Mouse (Mus musculus) forebrain, embryonic 14.5 days (tissue): ENCODE data around the gene 1700016D06Rik. TPM values are rescaled to one million over a fixed set of nuclear protein-coding genes. Genes with fewer than 3 reads are reported as not detected.
A peak's percentile ranks its signal among the peaks of the same experiment; 100 is the strongest.

Source experiments
- ATAC-seq: fragments of 200-750 bp; cut with Nextera tagmentation; 2 replicates; pipeline ENCODE4 v1.8.0; 2017; ENCODE audit warnings: mild to moderate bottlenecking, moderate library complexity
- DNase-seq: peaks from one replicate; pipeline ENCODE4 v3.0.0-alpha.2; 2015; ENCODE audit warnings: low spot score
- H3K27ac ChIP-seq: fragments of 300-500 bp; sonication (generic); 2 replicates; pipeline ENCODE4 v1.5.1; 2014; ENCODE audit warnings: low read depth, mild to moderate bottlenecking, control low read depth, low read length, moderate library complexity
- H3K27me3 ChIP-seq: fragments of 300-500 bp; sonication (generic); replicated peaks from 2 replicates; pipeline ENCODE4 v1.6.1; 2014; ENCODE audit warnings: low read length, control low read depth, mixed read lengths; ENCODE audit not compliant: control insufficient read depth, insufficient read depth
- H3K36me3 ChIP-seq: fragments of 300-500 bp; sonication (generic); 2 replicates; pipeline ENCODE4 v1.6.1; 2014; ENCODE audit warnings: low read length, control low read depth; ENCODE audit not compliant: control insufficient read depth, insufficient read depth
- H3K4me1 ChIP-seq: fragments of 300-500 bp; sonication (generic); 2 replicates; pipeline ENCODE4 v1.6.1; 2014; ENCODE audit warnings: antibody characterized with exemption, low read length, control low read depth; ENCODE audit not compliant: control insufficient read depth, insufficient read depth
- H3K4me2 ChIP-seq: fragments of 300-500 bp; sonication (generic); 2 replicates; pipeline ENCODE4 v1.6.1; 2014; ENCODE audit warnings: mild to moderate bottlenecking, control low read depth, low read length
- H3K4me3 ChIP-seq: fragments of 300-500 bp; sonication (generic); 2 replicates; pipeline ENCODE4 v1.5.1; 2014; ENCODE audit warnings: low read depth, low read length, control low read depth
- H3K9ac ChIP-seq: fragments of 300-500 bp; sonication (generic); 2 replicates; pipeline ENCODE4 v1.6.1; 2014; ENCODE audit warnings: mild to moderate bottlenecking, low read length, control low read depth, moderate library complexity
- H3K9me3 ChIP-seq: fragments of 300-500 bp; sonication (generic); replicated peaks from 2 replicates; pipeline ENCODE4 v1.6.1; 2016; ENCODE audit warnings: low read length, control low read depth, mixed read lengths; ENCODE audit not compliant: control insufficient read depth
- WGBS: fragments of 180-500 bp; shearing (Covaris S2); extraction: QIAGEN DNeasy Blood & Tissue Kit; methylation state at CpG from one replicate; pipeline ENCODE4 v1.1.7; 2014; 5-methylcytosine and 5-hydroxymethylcytosine counted together
- microRNA-seq: library from miRNA; unstranded; fragments of <30 nt; microRNA quantifications from one replicate; pipeline ENCODE4, GENCODE M21; 2016
- polyA plus RNA-seq: library from polyadenylated mRNA; unstranded; fragments of >200 nt; fragmentation: Nextera tagmentation; extraction: Ambion mirVana; gene quantifications from 2 replicates; pipeline ENCODE4 v1.2.1, GENCODE M21; 2014

1700016D06Rik gene
- polyA plus RNA-seq, 1 experiment from 2014 or later, result not detected

- DNase-seq (no peak), ATAC-seq (no peak)
- Histone ChIP-seq H3K27ac (no peak overlapping the region), H3K27me3 (no peaks in the 10 kb centered on the region), H3K4me2 (no peak overlapping the region), H3K36me3 (peaks cover 79% of the 10 kb centered on the region), H3K9ac (no peak overlapping the region), H3K9me3 (no peaks in the 10 kb centered on the region), H3K4me3 (no peak overlapping the region), H3K4me1 (no peaks in the 10 kb centered on the region)
- 84% methylated on average over 3 of the region's 3 CpGs for WGBS
These were observed 81.8 kb downstream of the 1700016D06Rik start for GRCm38 (mm10) chr8:11619091-11619490.

- Histone ChIP-seq H3K27ac (no peak overlapping the region), H3K9ac (no peak overlapping the region), H3K4me3 (no peak overlapping the region), H3K4me2 (no peak overlapping the region), H3K27me3 (no peaks in the 10 kb centered on the region), H3K4me1 (no peaks in the 10 kb centered on the region), H3K9me3 (no peaks in the 10 kb centered on the region), H3K36me3 (peaks cover 81% of the 10 kb centered on the region)
- WGBS, result 81% methylated on average over 2 of the region's 2 CpGs
- no peak for DNase-seq
- ATAC-seq, result peak; percentile 34; the same call in 1 of the 2 replicates
These were observed 82.8 kb downstream of the 1700016D06Rik start for GRCm38 (mm10) chr8:11618063-11618462.

- Histone ChIP-seq H3K36me3 (peaks cover 82% of the 10 kb centered on the region), H3K4me1 (no peaks in the 10 kb centered on the region), H3K4me3 (no peak overlapping the region), H3K9me3 (no peaks in the 10 kb centered on the region), H3K4me2 (no peak overlapping the region), H3K9ac (no peak overlapping the region), H3K27me3 (no peaks in the 10 kb centered on the region), H3K27ac (no peak overlapping the region)
- WGBS, result 10% methylated on average over 1 of the region's 1 CpGs
- ATAC-seq, result peak; percentile 32; the same call in 1 of the 2 replicates
- DNase-seq, result peak; percentile 38
These were observed 84.6 kb downstream of the 1700016D06Rik start for GRCm38 (mm10) chr8:11616294-11616693.

DNA sequence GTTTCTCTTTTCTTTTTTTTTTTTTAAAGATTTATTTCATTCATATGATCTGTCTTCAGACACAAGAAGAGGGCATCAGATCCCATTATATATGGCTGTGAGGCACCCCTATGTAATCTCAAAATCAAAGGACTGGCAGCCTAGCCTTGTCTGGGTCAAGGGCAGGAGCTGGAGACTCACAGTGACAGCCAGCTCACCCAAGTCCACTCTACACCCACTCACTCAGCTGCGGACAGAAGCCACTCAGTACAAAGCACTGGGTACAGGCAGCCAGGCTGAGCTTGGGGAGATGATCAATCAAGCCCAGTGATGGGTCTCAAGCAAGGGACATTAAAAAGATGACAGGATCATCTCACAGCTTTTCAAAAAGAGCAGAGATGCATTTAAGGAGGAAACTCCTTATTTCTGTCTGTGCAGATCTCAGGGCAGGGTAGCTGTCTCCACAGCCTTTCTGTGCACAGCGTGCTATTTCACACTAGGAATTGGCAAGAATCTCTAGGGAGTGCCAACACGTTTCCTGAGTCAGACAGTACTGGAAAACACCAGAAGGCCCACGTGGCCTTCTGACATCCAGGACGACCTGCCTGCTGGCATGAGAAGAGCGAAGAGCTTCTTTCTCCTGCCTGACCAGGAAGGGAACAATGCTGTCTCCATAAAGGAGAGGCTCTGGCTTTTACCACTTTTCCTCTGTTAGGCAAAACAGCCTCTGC is 86.6 kb downstream of the 1700016D06Rik start:
- Histone ChIP-seq H3K4me1 (no peaks in the 10 kb centered on the region), H3K4me3 (no peak overlapping the region), H3K9me3 (no peaks in the 10 kb centered on the region), H3K27me3 (no peaks in the 10 kb centered on the region), H3K27ac (no peak overlapping the region), H3K36me3 (peaks cover 82% of the 10 kb centered on the region), H3K4me2 (no peak overlapping the region), H3K9ac (no peak overlapping the region)
- WGBS, result 85% methylated on average over 6 of the region's 6 CpGs
- ATAC-seq, result no peak
- no peak for DNase-seq

GRCm38 (mm10) chr8:11608848-11609247 is 92.0 kb downstream of the 1700016D06Rik start:
- 98% methylated on average over 9 of the region's 9 CpGs for WGBS

More at GRCm38 (mm10) chr8:11608848-11609247, 92.0 kb downstream of the 1700016D06Rik start:
- Histone ChIP-seq H3K4me2 (no peak overlapping the region), H3K4me1 (no peaks in the 10 kb centered on the region), H3K36me3 (peaks cover 59% of the 10 kb centered on the region), H3K9ac (no peak overlapping the region), H3K4me3 (no peak overlapping the region), H3K9me3 (no peaks in the 10 kb centered on the region), H3K27ac (no peak overlapping the region), H3K27me3 (no peaks in the 10 kb centered on the region)
- no peak for ATAC-seq
- DNase-seq, result no peak

Small RNA genes within 50 kb of the gene (microRNA-seq; reads per million reads assigned to microRNA genes)
- 1.2 reads per million for gene Mir7238

Other genes starting within 250 kb of the 1700016D06Rik start
- 0.66 and 1.0 TPM in 2 replicates for gene Rab20, start 222.4 kb downstream of the 1700016D06Rik start, polyA plus RNA-seq
- gene Naxd, start 203.6 kb downstream of the 1700016D06Rik start, polyA plus RNA-seq, result 158 and 170 TPM in 2 replicates
- 26.0 and 30.5 TPM in 2 replicates for gene Cars2, start 150.3 kb downstream of the 1700016D06Rik start, polyA plus RNA-seq
- gene Ing1, start 145.5 kb downstream of the 1700016D06Rik start, polyA plus RNA-seq, result 49.1 and 50.8 TPM in 2 replicates
- gene Ankrd10, start 65.3 kb downstream of the 1700016D06Rik start, polyA plus RNA-seq, result 98.8 and 118 TPM in 2 replicates
- gene Arhgef7, start 26.7 kb upstream of the 1700016D06Rik start, polyA plus RNA-seq, result 62.2 and 72.7 TPM in 2 replicates
- gene Tex29, start 139.4 kb upstream of the 1700016D06Rik start, polyA plus RNA-seq, result 0.58 TPM in 1 of 2 replicates, not detected in the other